Mouse (Mus musculus) liver, embryonic 14 days (tissue): ENCODE data around the gene Arl6ip1. TPM values are rescaled to one million over a fixed set of nuclear protein-coding genes. Genes with fewer than 3 reads are reported as not detected.

Experiments
- polyA plus RNA-seq: library from polyadenylated mRNA; depleted of rRNA; stranded (reverse); fragments of >200 nt; gene quantifications from 2 replicates; pipeline ENCODE4 v1.2.3, GENCODE M21; 2012; rRNA removed

Gene Arl6ip1
- 106 and 127 TPM in 2 replicates for polyA plus RNA-seq

GRCm38 (mm10) chr7:118129430-118130041 lies at the start of gene Arl6ip1:
Gene Arl6ip1, minus strand, starts transcription at chr7:118129662.

GRCm38 (mm10) chr7:118115877-118116568 lies 13.4 kb downstream of the Arl6ip1 start, which contains the start of gene Rps15a:
Gene Rps15a, minus strand, starts transcription at chr7:118116188.

Other genes with a start within 250 kb of the Arl6ip1 start
- 1,595 and 1,919 TPM in 2 replicates for gene Rps15a, start 13.5 kb downstream of the Arl6ip1 start, polyA plus RNA-seq
- 10.7 and 13.5 TPM in 2 replicates for gene Smg1, start 114.0 kb upstream of the Arl6ip1 start, polyA plus RNA-seq